Mouse (Mus musculus) cerebellum, adult 2 months (tissue): Measurements from ENCODE around the gene Steap4.

Experiments
- CTCF ChIP-seq: fragments of 200-500 bp; IDR thresholded peaks from 2 replicates; pipeline ENCODE4 v1.5.1; 2011; ENCODE audit warnings: low read depth, mild to moderate bottlenecking, control low read depth, low read length, moderate library complexity, borderline replicate concordance; ENCODE audit not compliant: insufficient read depth
- POLR2A ChIP-seq: fragments of 200-500 bp; IDR thresholded peaks from 2 replicates; pipeline ENCODE4 v1.6.1; 2011; ENCODE audit warnings: low read length, control low read depth, borderline replicate concordance; ENCODE audit not compliant: insufficient read depth

GRCm38 (mm10) chr5:7955371-7955966, 4.8 kb upstream of the Steap4 start:
- TF ChIP-seq CTCF (no peak), POLR2A (no peak)
